Mouse (Mus musculus): Measurements from ENCODE around the gene Cyth4. TPM values are rescaled to one million over a fixed set of nuclear protein-coding genes. Genes with fewer than 3 reads are reported as not detected.

The Cyth4 gene
- polyA plus RNA-seq, 1 experiment from 2014 or later: 14.3 TPM

DNA sequence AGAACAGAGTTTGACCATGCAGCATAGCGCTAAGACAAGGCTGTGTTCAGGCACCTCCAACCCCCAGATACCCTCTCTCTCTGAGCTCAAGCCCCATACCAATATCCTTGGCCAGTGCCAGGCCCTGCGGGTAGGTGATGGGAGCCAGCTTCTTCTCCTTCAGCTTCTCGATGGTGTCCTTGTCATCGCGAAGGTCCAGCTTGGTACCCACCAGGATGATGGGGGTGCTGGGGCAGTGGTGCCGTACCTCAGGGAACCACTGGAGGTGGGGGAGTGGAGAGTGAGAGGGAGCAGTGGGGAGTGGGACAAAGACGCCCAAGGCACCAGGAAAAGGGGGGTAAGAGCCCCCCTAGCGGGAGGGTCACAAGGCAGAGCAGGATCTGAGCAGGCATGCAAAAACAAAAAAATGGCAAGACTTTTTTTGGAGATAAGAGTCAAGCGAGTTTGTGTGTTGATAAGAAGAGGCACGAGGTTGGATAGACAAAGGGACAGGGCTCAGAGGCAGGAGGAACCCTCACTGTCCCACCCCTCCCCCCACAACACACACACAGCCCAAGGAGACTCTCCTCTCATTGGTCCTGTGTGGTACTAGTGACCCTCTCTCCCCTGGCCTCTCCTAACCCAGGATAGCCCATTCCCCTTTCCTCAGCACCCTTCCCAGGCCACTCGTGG, 31.9 kb upstream of the Cyth4 start:
- no peak for ATAC-seq (ENCODE audit: insufficient number of reproducible peaks, low FRiP score, low TSS enrichment, low read depth)
- Histone ChIP-seq H3K4me1 (no peaks in the 10 kb centered on the region), H3K4me3 (replicated peaks) (no peak overlapping the region), H3K27ac (replicated peaks) (no peak overlapping the region), H3K4me2 (replicated peaks) (no peak overlapping the region), H3K36me3 (no peaks in the 10 kb centered on the region), H3K27me3 (no peaks in the 10 kb centered on the region), H3K9me3 (replicated peaks) (no peaks in the 10 kb centered on the region), H3K9ac (no peak overlapping the region)
- WGBS: 67% methylated on average over 11 of the region's 11 CpGs

DNA sequence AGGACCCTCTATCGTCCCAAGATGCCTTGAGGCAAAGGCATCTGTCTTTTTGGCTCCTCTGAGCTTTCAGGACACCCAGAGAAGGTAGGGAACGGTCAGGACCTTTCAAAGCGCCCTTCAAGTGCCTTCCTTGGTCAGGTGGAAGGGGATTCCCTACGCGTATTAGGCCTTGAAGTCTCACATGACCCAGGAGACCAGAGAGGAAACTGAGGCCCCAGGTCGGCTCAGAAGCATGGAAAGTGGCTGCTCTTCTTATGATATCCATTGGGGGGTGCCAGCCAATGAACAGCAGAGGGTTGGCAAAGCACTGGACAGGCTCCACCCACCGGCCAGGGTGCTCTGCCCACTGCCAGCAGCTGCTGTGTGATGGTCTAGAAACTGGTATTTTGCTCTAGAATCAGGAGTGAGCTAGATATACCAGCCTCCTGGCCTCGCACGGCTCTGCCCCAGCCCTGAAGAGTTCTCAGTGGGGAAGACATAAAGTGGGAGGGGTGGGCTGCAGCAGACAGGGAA, 29.2 kb upstream of the Cyth4 start:
- H3K36me3 ChIP-seq: no peaks in the 10 kb centered on the region
- WGBS: 70% methylated on average over 9 of the region's 9 CpGs
- H3K27me3 ChIP-seq: no peaks in the 10 kb centered on the region
- H3K4me3 ChIP-seq (replicated peaks): no peak overlapping the region
- H3K27ac ChIP-seq (replicated peaks): no peak overlapping the region
- ATAC-seq (ENCODE audit: insufficient number of reproducible peaks, low FRiP score, low TSS enrichment, low read depth): no peak
- H3K4me1 ChIP-seq: no peaks in the 10 kb centered on the region
- H3K9ac ChIP-seq: no peak overlapping the region
- no peaks in the 10 kb centered on the region for H3K9me3 ChIP-seq (replicated peaks)
- H3K4me2 ChIP-seq (replicated peaks): no peak overlapping the region

- Histone ChIP-seq H3K36me3 (no peaks in the 10 kb centered on the region), H3K4me3 (replicated peaks) (no peak overlapping the region), H3K27me3 (no peaks in the 10 kb centered on the region), H3K4me1 (no peaks in the 10 kb centered on the region), H3K27ac (replicated peaks) (no peak overlapping the region), H3K4me2 (replicated peaks) (no peak overlapping the region), H3K9ac (no peak overlapping the region), H3K9me3 (replicated peaks) (no peaks in the 10 kb centered on the region)
- ATAC-seq (ENCODE audit: insufficient number of reproducible peaks, low FRiP score, low TSS enrichment, low read depth): no peak
- WGBS: 92% methylated on average over 5 of the region's 5 CpGs
Measured at GRCm38 (mm10) chr15:78570170-78570569, 26.7 kb upstream of the Cyth4 start.

DNA sequence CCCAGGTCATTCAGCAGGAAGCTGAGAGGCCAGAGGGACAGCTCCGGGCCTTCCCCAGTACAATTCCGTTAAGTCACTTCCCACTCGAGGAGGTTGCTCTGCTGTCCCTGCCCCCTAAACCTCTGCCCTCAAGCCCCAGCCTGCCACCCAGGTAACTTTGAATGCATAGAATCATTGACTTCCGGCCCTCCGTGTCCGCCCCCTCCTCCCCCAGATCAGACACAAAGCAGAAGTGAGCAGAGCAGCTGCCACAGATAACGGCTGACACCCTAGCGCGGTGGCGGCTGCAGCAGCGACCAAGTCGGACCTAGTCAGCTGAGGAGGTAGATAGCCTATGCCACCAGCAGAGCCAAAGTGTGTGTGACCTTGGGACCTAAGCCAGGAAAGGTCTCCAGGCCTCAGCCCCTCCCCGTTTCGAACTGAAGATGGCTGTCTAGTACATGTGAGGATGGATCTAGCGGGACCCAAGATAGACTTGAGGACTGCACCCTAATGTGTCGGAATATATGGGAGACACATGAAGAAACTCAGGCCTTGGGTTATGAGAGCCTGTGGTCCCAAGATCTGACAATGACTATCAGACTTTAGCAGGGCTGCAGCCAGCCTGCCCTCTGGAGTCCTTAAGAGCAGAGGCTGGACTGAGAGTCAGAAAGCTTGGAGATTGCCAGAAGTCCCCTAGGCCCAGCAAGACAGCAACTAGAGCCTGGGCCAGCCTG, 25.1 kb upstream of the Cyth4 start:
- WGBS: 60% methylated on average over 16 of the region's 16 CpGs
- Histone ChIP-seq H3K27ac (replicated peaks) (no peak overlapping the region), H3K9ac (no peak overlapping the region), H3K4me1 (no peaks in the 10 kb centered on the region), H3K36me3 (no peaks in the 10 kb centered on the region), H3K9me3 (replicated peaks) (no peaks in the 10 kb centered on the region), H3K4me2 (replicated peaks) (no peak overlapping the region), H3K27me3 (no peaks in the 10 kb centered on the region), H3K4me3 (replicated peaks) (no peak overlapping the region)
- ATAC-seq (ENCODE audit: insufficient number of reproducible peaks, low FRiP score, low TSS enrichment, low read depth): no peak

GRCm38 (mm10) chr15:78572270-78572600, 24.6 kb upstream of the Cyth4 start:
- H3K4me1 ChIP-seq: no peaks in the 10 kb centered on the region
- no peak overlapping the region for H3K4me3 ChIP-seq (replicated peaks)
- H3K27ac ChIP-seq (replicated peaks): no peak overlapping the region
- WGBS: 92% methylated on average over 5 of the region's 5 CpGs
- H3K36me3 ChIP-seq: no peaks in the 10 kb centered on the region
- ATAC-seq (ENCODE audit: insufficient number of reproducible peaks, low FRiP score, low TSS enrichment, low read depth): no peak
- no peak overlapping the region for H3K4me2 ChIP-seq (replicated peaks)
- H3K27me3 ChIP-seq: no peaks in the 10 kb centered on the region
- no peaks in the 10 kb centered on the region for H3K9me3 ChIP-seq (replicated peaks)
- H3K9ac ChIP-seq: no peak overlapping the region

GRCm38 (mm10) chr15:78572658-78573397, 24.0 kb upstream of the Cyth4 start, which contains the start of gene Rac2:
Gene Rac2 (minus strand): TSS chr15:78572783.
- 78% methylated on average over 8 of the region's 8 CpGs for WGBS
- Histone ChIP-seq H3K9ac (no peak within 1 kb of the TSS), H3K9me3 (replicated peaks) (no peaks in the 10 kb centered on the region), H3K4me3 (replicated peaks) (no peak within 1 kb of the TSS), H3K4me1 (no peaks in the 10 kb centered on the region), H3K27me3 (no peaks in the 10 kb centered on the region), H3K27ac (replicated peaks) (no peak within 1 kb of the TSS), H3K4me2 (replicated peaks) (no peak within 1 kb of the TSS), H3K36me3 (no peaks in the 10 kb centered on the region)
- ATAC-seq (ENCODE audit: insufficient number of reproducible peaks, low FRiP score, low TSS enrichment, low read depth): no peak

DNA sequence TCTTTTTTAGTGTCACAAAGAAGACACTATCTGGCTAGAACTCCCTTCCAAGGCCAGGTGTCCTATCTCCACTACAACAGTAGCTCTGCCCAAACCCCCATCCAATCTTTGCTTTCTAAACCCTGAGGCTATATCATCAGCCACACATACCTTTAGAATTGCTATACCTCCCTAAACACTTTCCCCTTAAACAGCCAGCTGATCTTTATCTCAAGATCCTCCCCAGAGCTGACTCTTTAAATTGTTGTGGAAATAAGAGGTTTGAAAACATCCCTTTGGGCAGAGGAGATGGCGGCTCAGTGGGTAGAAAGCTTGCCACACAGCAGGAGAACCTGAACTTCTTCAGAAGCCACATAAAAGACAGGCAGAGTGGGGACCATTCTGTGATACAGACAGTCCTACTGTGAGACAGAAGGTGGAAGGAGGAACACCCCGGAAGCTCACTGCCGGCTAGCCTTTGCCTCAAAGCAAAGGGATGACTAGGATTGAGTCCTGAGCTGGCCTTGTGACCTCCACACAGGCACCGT, 20.5 kb upstream of the Cyth4 start:
- no peak overlapping the region for H3K4me3 ChIP-seq (replicated peaks)
- H3K27me3 ChIP-seq: no peaks in the 10 kb centered on the region
- no peak for ATAC-seq (ENCODE audit: insufficient number of reproducible peaks, low FRiP score, low TSS enrichment, low read depth)
- H3K4me1 ChIP-seq: peaks cover 16% of the 10 kb centered on the region; the same call in 1 of the 2 replicates
- no peak overlapping the region for H3K27ac ChIP-seq (replicated peaks)
- no peaks in the 10 kb centered on the region for H3K9me3 ChIP-seq (replicated peaks)
- 42% methylated on average over 4 of the region's 4 CpGs for WGBS
- no peak overlapping the region for H3K4me2 ChIP-seq (replicated peaks)
- no peak overlapping the region for H3K9ac ChIP-seq
- H3K36me3 ChIP-seq: no peaks in the 10 kb centered on the region

GRCm38 (mm10) chr15:78583352-78583751, 13.5 kb upstream of the Cyth4 start:
- H3K4me1 ChIP-seq: peaks cover 24% of the 10 kb centered on the region; the same call in 1 of the 2 replicates
- no peak overlapping the region for H3K4me3 ChIP-seq (replicated peaks)
- no peak overlapping the region for H3K9ac ChIP-seq
- H3K27me3 ChIP-seq: no peaks in the 10 kb centered on the region
- H3K27ac ChIP-seq (replicated peaks): no peak overlapping the region
- ATAC-seq (ENCODE audit: insufficient number of reproducible peaks, low FRiP score, low TSS enrichment, low read depth): no peak
- H3K36me3 ChIP-seq: no peaks in the 10 kb centered on the region
- H3K4me2 ChIP-seq (replicated peaks): no peak overlapping the region
- WGBS: 19% methylated on average over 11 of the region's 11 CpGs
- H3K9me3 ChIP-seq (replicated peaks): no peaks in the 10 kb centered on the region

- no peaks in the 10 kb centered on the region for H3K27me3 ChIP-seq
- ATAC-seq (ENCODE audit: insufficient number of reproducible peaks, low FRiP score, low TSS enrichment, low read depth): no peak
Measured at GRCm38 (mm10) chr15:78585404-78585803, 11.4 kb upstream of the Cyth4 start.

GRCm38 (mm10) chr15:78587050-78587994, 9.5 kb upstream of the Cyth4 start:
- no peak overlapping the region for H3K27ac ChIP-seq (replicated peaks)
- peak; percentile 62; the same call in 1 of the 2 replicates for ATAC-seq (ENCODE audit: insufficient number of reproducible peaks, low FRiP score, low TSS enrichment, low read depth)
- no peak overlapping the region for H3K4me2 ChIP-seq (replicated peaks)
- H3K9ac ChIP-seq: no peak overlapping the region
- no peaks in the 10 kb centered on the region for H3K27me3 ChIP-seq
- 53% methylated on average over 18 of the region's 18 CpGs for WGBS
- no peaks in the 10 kb centered on the region for H3K9me3 ChIP-seq (replicated peaks)
- no peaks in the 10 kb centered on the region for H3K36me3 ChIP-seq
- peaks cover 4% of the 10 kb centered on the region; the same call in 1 of the 2 replicates for H3K4me1 ChIP-seq
- H3K4me3 ChIP-seq (replicated peaks): no peak overlapping the region

More at GRCm38 (mm10) chr15:78585404-78585803, 11.4 kb upstream of the Cyth4 start:
- no peak overlapping the region for H3K4me2 ChIP-seq (replicated peaks)
- no peak overlapping the region for H3K9ac ChIP-seq
- 88% methylated on average over 7 of the region's 7 CpGs for WGBS
- no peak overlapping the region for H3K27ac ChIP-seq (replicated peaks)
- H3K36me3 ChIP-seq: no peaks in the 10 kb centered on the region
- H3K4me3 ChIP-seq (replicated peaks): no peak overlapping the region
- H3K9me3 ChIP-seq (replicated peaks): no peaks in the 10 kb centered on the region
- H3K4me1 ChIP-seq: peaks cover 17% of the 10 kb centered on the region; the same call in 1 of the 2 replicates
